Mouse (Mus musculus): Measurements from ENCODE around the gene Tmeff1. TPM values are rescaled to one million over a fixed set of nuclear protein-coding genes. Genes with fewer than 3 reads are reported as not detected.

Gene Tmeff1
- polyA plus RNA-seq, 1 experiment from 2014 or later, result 25.8 TPM

DNA sequence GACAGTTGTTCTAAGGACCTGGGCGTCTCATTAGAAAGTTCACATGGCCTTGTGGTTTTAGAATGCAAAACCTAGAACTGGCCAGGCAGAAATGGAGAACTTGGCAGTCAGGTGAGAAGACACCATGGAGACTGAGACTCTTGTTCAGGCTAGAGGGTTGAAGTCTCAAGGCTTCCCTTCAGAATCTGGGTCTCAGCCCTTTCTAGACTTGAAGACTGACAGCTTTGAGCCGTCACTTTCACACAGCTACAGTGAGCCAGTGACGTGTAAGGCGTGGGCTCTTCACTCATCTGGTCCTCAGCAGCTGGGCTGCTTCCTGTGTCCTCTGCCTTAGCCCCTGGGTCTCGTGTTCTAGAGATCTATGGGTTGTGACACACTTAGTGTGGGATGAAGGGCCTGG lies 7.4 kb downstream of the Tmeff1 start:
- no peaks in the 10 kb centered on the region for H3K27me3 ChIP-seq (replicated peaks; ENCODE audit: control insufficient read depth, insufficient read depth, low read length)
- 45% methylated on average over 5 of the region's 5 CpGs for WGBS
- DNase-seq (ENCODE audit: low spot score), result no peak
- no peak overlapping the region for H3K4me2 ChIP-seq
- 0 out of 2 replicates have a peak, but pooled peaks cover 2% of the 10 kb centered on the region for H3K36me3 ChIP-seq (ENCODE audit: control insufficient read depth, insufficient read depth, low read length)
- H3K9ac ChIP-seq (ENCODE audit: low read depth, low read length), result no peak overlapping the region
- no peak for ATAC-seq (replicated peaks; ENCODE audit: low FRiP score)
- H3K9me3 ChIP-seq (ENCODE audit: control insufficient read depth, low read length), result no peaks in the 10 kb centered on the region
- no peaks in the 10 kb centered on the region for H3K4me1 ChIP-seq (replicated peaks; ENCODE audit: control insufficient read depth, insufficient read depth, low read length)
- no peak overlapping the region for H3K4me3 ChIP-seq (ENCODE audit: low read depth, low read length)
- H3K27ac ChIP-seq (ENCODE audit: low read depth, low read length), result no peak overlapping the region

DNA sequence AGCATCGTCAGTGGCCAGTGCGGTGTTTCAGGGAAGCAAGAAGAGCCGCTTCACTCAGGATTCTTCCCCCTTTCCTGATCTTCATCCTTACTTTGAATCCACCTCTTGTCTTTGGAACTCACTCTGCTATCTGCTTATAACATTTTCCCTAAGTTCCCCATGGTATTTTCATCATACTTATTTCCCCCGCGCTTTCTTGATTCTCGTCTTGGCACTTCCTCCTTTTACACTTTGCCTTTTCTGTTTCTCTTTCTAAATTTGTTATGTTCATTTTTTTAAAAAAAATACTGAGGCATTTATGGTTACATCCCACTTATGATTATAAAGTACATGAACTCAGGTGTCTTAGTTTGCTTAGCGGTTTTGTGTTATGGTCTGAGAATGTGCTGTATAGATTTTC lies 7.9 kb downstream of the Tmeff1 start:
- Histone ChIP-seq H3K9me3 (ENCODE audit: control insufficient read depth, low read length) (no peaks in the 10 kb centered on the region), H3K9ac (ENCODE audit: low read depth, low read length) (no peak overlapping the region), H3K27me3 (replicated peaks; ENCODE audit: control insufficient read depth, insufficient read depth, low read length) (no peaks in the 10 kb centered on the region), H3K4me2 (no peak overlapping the region), H3K4me3 (ENCODE audit: low read depth, low read length) (no peak overlapping the region), H3K36me3 (ENCODE audit: control insufficient read depth, insufficient read depth, low read length) (no peaks in the 10 kb centered on the region), H3K27ac (ENCODE audit: low read depth, low read length) (no peak overlapping the region), H3K4me1 (replicated peaks; ENCODE audit: control insufficient read depth, insufficient read depth, low read length) (no peaks in the 10 kb centered on the region)
- 82% methylated on average over 7 of the region's 7 CpGs for WGBS
- ATAC-seq (replicated peaks; ENCODE audit: low FRiP score) (no peak), DNase-seq (ENCODE audit: low spot score) (no peak)

- Histone ChIP-seq H3K4me3 (ENCODE audit: low read depth, low read length) (no peak overlapping the region), H3K9ac (ENCODE audit: low read depth, low read length) (no peak overlapping the region), H3K36me3 (ENCODE audit: control insufficient read depth, insufficient read depth, low read length) (no peaks in the 10 kb centered on the region), H3K27me3 (replicated peaks; ENCODE audit: control insufficient read depth, insufficient read depth, low read length) (no peaks in the 10 kb centered on the region), H3K27ac (ENCODE audit: low read depth, low read length) (no peak overlapping the region), H3K4me1 (replicated peaks; ENCODE audit: control insufficient read depth, insufficient read depth, low read length) (no peaks in the 10 kb centered on the region), H3K9me3 (ENCODE audit: control insufficient read depth, low read length) (no peaks in the 10 kb centered on the region), H3K4me2 (no peak overlapping the region)
- WGBS, result 88% methylated on average over 7 of the region's 7 CpGs
- DNase-seq (ENCODE audit: low spot score), result no peak
- no peak for ATAC-seq (replicated peaks; ENCODE audit: low FRiP score)
Observed at GRCm38 (mm10) chr4:48596111-48596510, 11.1 kb downstream of the Tmeff1 start.

DNA sequence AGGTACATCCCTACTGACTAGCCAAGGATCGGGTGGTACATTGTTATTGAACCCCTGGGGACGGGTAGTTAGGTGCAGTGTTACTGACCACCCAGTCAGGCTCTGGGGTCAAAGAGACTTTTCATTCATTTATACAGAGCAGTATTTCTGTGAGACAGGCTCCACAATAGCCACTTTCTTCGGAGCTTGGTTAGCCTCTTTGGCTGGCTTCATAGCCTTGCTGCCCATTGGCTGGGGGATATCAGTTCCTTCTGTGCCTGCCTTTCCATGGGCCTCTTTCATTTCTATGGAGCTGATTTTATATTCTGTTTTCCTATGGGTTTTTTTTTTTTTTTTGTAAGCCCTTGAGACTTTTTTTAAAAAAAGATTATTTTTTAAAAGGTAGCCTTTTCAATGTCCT lies 20.7 kb downstream of the Tmeff1 start:
- Histone ChIP-seq H3K27ac (ENCODE audit: low read depth, low read length) (no peak overlapping the region), H3K4me1 (replicated peaks; ENCODE audit: control insufficient read depth, insufficient read depth, low read length) (no peaks in the 10 kb centered on the region), H3K9ac (ENCODE audit: low read depth, low read length) (no peak overlapping the region), H3K9me3 (ENCODE audit: control insufficient read depth, low read length) (no peaks in the 10 kb centered on the region), H3K4me3 (ENCODE audit: low read depth, low read length) (no peak overlapping the region), H3K4me2 (no peak overlapping the region), H3K27me3 (replicated peaks; ENCODE audit: control insufficient read depth, insufficient read depth, low read length) (no peaks in the 10 kb centered on the region), H3K36me3 (ENCODE audit: control insufficient read depth, insufficient read depth, low read length) (no peaks in the 10 kb centered on the region)
- WGBS, result 88% methylated on average over 3 of the region's 3 CpGs
- ATAC-seq (replicated peaks; ENCODE audit: low FRiP score) (no peak), DNase-seq (ENCODE audit: low spot score) (no peak)

DNA sequence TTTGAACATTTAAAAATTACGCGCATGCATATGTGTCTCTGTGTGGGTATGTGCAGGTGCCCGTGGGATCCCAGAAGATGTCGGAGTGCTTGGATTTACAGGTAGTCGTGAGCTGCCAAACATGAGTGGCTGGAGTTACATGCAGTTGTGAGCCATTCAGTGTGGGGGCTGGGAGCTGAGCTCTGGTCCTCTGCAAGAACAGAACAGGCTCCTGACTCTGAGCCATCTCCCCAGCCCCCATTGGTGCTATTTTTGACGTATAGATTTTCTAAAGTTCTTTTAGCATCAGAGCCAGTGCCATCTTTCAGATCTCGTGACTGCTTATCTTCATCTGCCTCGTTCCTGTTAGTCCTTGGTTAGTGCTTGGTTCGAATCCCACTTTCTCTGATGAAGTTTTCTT lies 24.5 kb downstream of the Tmeff1 start:
- no peak overlapping the region for H3K4me3 ChIP-seq (ENCODE audit: low read depth, low read length)
- no peaks in the 10 kb centered on the region for H3K36me3 ChIP-seq (ENCODE audit: control insufficient read depth, insufficient read depth, low read length)
- no peaks in the 10 kb centered on the region for H3K4me1 ChIP-seq (replicated peaks; ENCODE audit: control insufficient read depth, insufficient read depth, low read length)
- H3K4me2 ChIP-seq, result no peak overlapping the region
- no peak overlapping the region for H3K27ac ChIP-seq (ENCODE audit: low read depth, low read length)
- no peak for DNase-seq (ENCODE audit: low spot score)
- no peaks in the 10 kb centered on the region for H3K27me3 ChIP-seq (replicated peaks; ENCODE audit: control insufficient read depth, insufficient read depth, low read length)
- WGBS, result 90% methylated on average over 9 of the region's 9 CpGs
- no peak overlapping the region for H3K9ac ChIP-seq (ENCODE audit: low read depth, low read length)
- no peak for ATAC-seq (replicated peaks; ENCODE audit: low FRiP score)
- no peaks in the 10 kb centered on the region for H3K9me3 ChIP-seq (ENCODE audit: control insufficient read depth, low read length)

DNA sequence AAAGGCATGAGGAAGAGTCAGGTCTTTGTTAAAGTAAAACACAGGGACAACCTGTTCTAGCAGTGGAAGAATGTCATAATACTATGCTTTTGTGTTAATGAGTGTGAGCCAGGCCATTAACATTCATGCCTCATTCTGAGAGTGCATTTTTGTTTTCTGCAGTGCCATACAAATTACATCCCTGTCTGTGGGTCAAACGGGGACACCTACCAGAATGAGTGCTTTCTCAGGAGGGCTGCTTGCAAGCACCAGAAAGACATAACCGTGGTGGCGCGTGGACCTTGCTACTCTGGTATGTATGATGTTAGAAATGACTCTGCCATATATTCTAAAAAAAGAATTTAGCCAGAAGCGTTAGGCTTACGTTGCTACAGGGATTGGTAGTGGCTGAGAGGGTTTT lies 25.3 kb downstream of the Tmeff1 start:
- ATAC-seq (replicated peaks; ENCODE audit: low FRiP score), result no peak

DNA sequence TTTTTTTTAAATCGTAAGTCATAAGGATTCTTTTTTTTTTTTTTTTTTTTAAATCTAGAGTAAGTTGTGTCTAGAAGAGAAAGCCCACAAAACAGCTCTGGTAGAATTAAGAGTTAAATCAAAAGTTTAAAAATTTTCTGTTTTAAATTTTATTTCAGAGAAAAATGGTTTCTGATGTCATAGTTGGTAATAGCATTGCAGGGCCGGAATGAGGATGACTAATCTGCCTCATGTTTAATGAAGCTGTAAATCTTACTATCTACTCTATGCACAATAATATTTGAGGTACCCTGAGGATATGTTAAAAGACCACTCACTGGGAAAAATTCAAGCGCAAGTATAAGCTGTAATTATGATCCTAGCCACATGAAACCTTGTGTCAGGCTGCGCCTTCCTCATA lies 30.5 kb downstream of the Tmeff1 start:
- 91% methylated on average over 4 of the region's 4 CpGs for WGBS
- Histone ChIP-seq H3K36me3 (ENCODE audit: control insufficient read depth, insufficient read depth, low read length) (peaks cover 4% of the 10 kb centered on the region; the same call in 1 of the 2 replicates), H3K27ac (ENCODE audit: low read depth, low read length) (no peak overlapping the region), H3K27me3 (replicated peaks; ENCODE audit: control insufficient read depth, insufficient read depth, low read length) (no peaks in the 10 kb centered on the region), H3K4me2 (no peak overlapping the region), H3K4me1 (replicated peaks; ENCODE audit: control insufficient read depth, insufficient read depth, low read length) (no peaks in the 10 kb centered on the region), H3K9ac (ENCODE audit: low read depth, low read length) (no peak overlapping the region), H3K9me3 (ENCODE audit: control insufficient read depth, low read length) (no peaks in the 10 kb centered on the region), H3K4me3 (ENCODE audit: low read depth, low read length) (no peak overlapping the region)
- DNase-seq (ENCODE audit: low spot score), result no peak
- no peak for ATAC-seq (replicated peaks; ENCODE audit: low FRiP score)

More for the DNA sequence above, 25.3 kb downstream of the Tmeff1 start:
- Histone ChIP-seq H3K36me3 (ENCODE audit: control insufficient read depth, insufficient read depth, low read length) (no peaks in the 10 kb centered on the region), H3K9me3 (ENCODE audit: control insufficient read depth, low read length) (no peaks in the 10 kb centered on the region), H3K4me3 (ENCODE audit: low read depth, low read length) (no peak overlapping the region), H3K4me1 (replicated peaks; ENCODE audit: control insufficient read depth, insufficient read depth, low read length) (no peaks in the 10 kb centered on the region), H3K9ac (ENCODE audit: low read depth, low read length) (no peak overlapping the region), H3K4me2 (no peak overlapping the region), H3K27ac (ENCODE audit: low read depth, low read length) (no peak overlapping the region), H3K27me3 (replicated peaks; ENCODE audit: control insufficient read depth, insufficient read depth, low read length) (no peaks in the 10 kb centered on the region)
- WGBS, result 90% methylated on average over 6 of the region's 6 CpGs
- no peak for DNase-seq (ENCODE audit: low spot score)

GRCm38 (mm10) chr4:48617201-48617600 lies 32.2 kb downstream of the Tmeff1 start:
- Histone ChIP-seq H3K27me3 (replicated peaks; ENCODE audit: control insufficient read depth, insufficient read depth, low read length) (no peaks in the 10 kb centered on the region), H3K4me2 (no peak overlapping the region), H3K9ac (ENCODE audit: low read depth, low read length) (no peak overlapping the region), H3K9me3 (ENCODE audit: control insufficient read depth, low read length) (no peaks in the 10 kb centered on the region), H3K27ac (ENCODE audit: low read depth, low read length) (no peak overlapping the region), H3K4me1 (replicated peaks; ENCODE audit: control insufficient read depth, insufficient read depth, low read length) (no peaks in the 10 kb centered on the region), H3K36me3 (ENCODE audit: control insufficient read depth, insufficient read depth, low read length) (peaks cover 4% of the 10 kb centered on the region; the same call in 1 of the 2 replicates), H3K4me3 (ENCODE audit: low read depth, low read length) (no peak overlapping the region)
- ATAC-seq (replicated peaks; ENCODE audit: low FRiP score) (no peak), DNase-seq (ENCODE audit: low spot score) (no peak)
- 95% methylated on average over 15 of the region's 15 CpGs for WGBS

DNA sequence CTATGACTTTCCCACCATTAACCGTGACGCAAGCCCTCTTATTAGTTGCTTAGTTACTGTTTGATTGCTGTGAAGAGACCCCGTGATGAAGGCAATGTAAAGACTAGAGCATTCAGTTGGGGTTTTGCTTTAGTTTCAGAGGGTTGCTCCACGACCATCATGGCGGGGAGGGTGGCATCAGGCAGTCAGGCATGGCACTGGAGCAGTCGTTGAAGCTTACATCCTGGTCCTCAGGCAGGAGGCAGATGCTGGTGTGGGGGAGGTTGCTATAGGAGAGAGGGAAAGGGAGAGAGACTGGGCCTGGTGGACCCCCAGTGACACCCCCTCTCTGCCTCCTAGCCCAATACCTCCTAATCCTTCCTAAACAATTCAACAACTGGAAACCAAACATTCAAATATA lies 35.1 kb downstream of the Tmeff1 start:
- Histone ChIP-seq H3K4me1 (replicated peaks; ENCODE audit: control insufficient read depth, insufficient read depth, low read length) (no peaks in the 10 kb centered on the region), H3K9me3 (ENCODE audit: control insufficient read depth, low read length) (no peaks in the 10 kb centered on the region), H3K4me2 (no peak overlapping the region), H3K27me3 (replicated peaks; ENCODE audit: control insufficient read depth, insufficient read depth, low read length) (no peaks in the 10 kb centered on the region), H3K36me3 (ENCODE audit: control insufficient read depth, insufficient read depth, low read length) (peaks cover 4% of the 10 kb centered on the region; the same call in 1 of the 2 replicates), H3K9ac (ENCODE audit: low read depth, low read length) (no peak overlapping the region), H3K4me3 (ENCODE audit: low read depth, low read length) (no peak overlapping the region), H3K27ac (ENCODE audit: low read depth, low read length) (no peak overlapping the region)
- no peak for DNase-seq (ENCODE audit: low spot score)
- WGBS, result 92% methylated on average over 6 of the region's 6 CpGs
- ATAC-seq (replicated peaks; ENCODE audit: low FRiP score), result no peak

All from liver, embryonic 11.5 days (tissue).